In genomic region chr4:119247462-119248235, GRCm38 (mm10) we compare ENCODE assay signal across 8 mouse cellular contexts. TPM values are rescaled to one million over a fixed set of nuclear protein-coding genes. Genes with fewer than 3 reads are reported as not detected.
A peak's percentile ranks its signal among the peaks of the same experiment; 100 is the strongest.
DNase-seq lines count a peak whose midpoint lies in the region; ATAC-seq and TF ChIP-seq lines count a peak whose summit lies in the region.

No protein-coding gene starts in this region.

- peak; percentile 91 for TF ChIP-seq CTCF in heart, postnatal 0 days (IDR thresholded peaks at IDR 0.05; ENCODE audit: low read depth)

- WGBS in forebrain, embryonic 12.5 days = 27% methylated on average over 13 of the region's 13 CpGs
- WGBS in heart, postnatal 0 days = 45% methylated on average over 13 of the region's 13 CpGs
- WGBS in lung, embryonic 15.5 days = 37% methylated on average over 13 of the region's 13 CpGs

- H3K27ac ChIP-seq in forebrain, embryonic 12.5 days = peak overlapping the region; percentile 47; the same call in 1 of the 2 replicates
- peak overlapping the region; percentile 47 for H3K27ac ChIP-seq in heart, postnatal 0 days (ENCODE audit: low read depth)
- peak overlapping the region; percentile 46 for H3K27ac ChIP-seq in lung, embryonic 15.5 days

- no peak for TF ChIP-seq EP300 in heart, postnatal 0 days (IDR thresholded peaks at IDR 0.05; ENCODE audit: low read depth)

- no peak overlapping the region for H3K9ac ChIP-seq in forebrain, embryonic 12.5 days
- H3K9ac ChIP-seq in heart, postnatal 0 days (replicated peaks; ENCODE audit: low read depth, low read length) = no peak overlapping the region
- no peak overlapping the region for H3K9ac ChIP-seq in lung, embryonic 15.5 days

- H3K9me3 ChIP-seq in forebrain, embryonic 12.5 days = no peaks in the 10 kb centered on the region
- no peaks in the 10 kb centered on the region for H3K9me3 ChIP-seq in heart, postnatal 0 days (replicated peaks; ENCODE audit: control insufficient read depth, low read length)
- no peaks in the 10 kb centered on the region for H3K9me3 ChIP-seq in lung, embryonic 15.5 days

- H3K27me3 ChIP-seq in forebrain, embryonic 12.5 days = no peaks in the 10 kb centered on the region
- no peaks in the 10 kb centered on the region for H3K27me3 ChIP-seq in heart, postnatal 0 days (ENCODE audit: control insufficient read depth, insufficient read depth, low read length)
- H3K27me3 ChIP-seq in lung, embryonic 15.5 days = no peaks in the 10 kb centered on the region

- no peak overlapping the region for H3K4me3 ChIP-seq in forebrain, embryonic 12.5 days (replicated peaks)
- H3K4me3 ChIP-seq in heart, postnatal 0 days (ENCODE audit: low read depth, low read length) = no peak overlapping the region
- no peak overlapping the region for H3K4me3 ChIP-seq in lung, embryonic 15.5 days

- ATAC-seq in forebrain, embryonic 12.5 days (ENCODE audit: low FRiP score) = peak; percentile 88
- ATAC-seq in heart, postnatal 0 days (ENCODE audit: insufficient read depth, low read depth) = peak; percentile 67
- peak; percentile 52 for ATAC-seq in lung, embryonic 15.5 days (ENCODE audit: borderline replicate concordance, extremely low read depth, low FRiP score, low TSS enrichment)

- no peak overlapping the region for H3K4me2 ChIP-seq in forebrain, embryonic 12.5 days
- no peak overlapping the region for H3K4me2 ChIP-seq in heart, postnatal 0 days (ENCODE audit: low read depth, low read length)
- no peak overlapping the region for H3K4me2 ChIP-seq in lung, embryonic 15.5 days

- H3K36me3 ChIP-seq in forebrain, embryonic 12.5 days (replicated peaks) = peaks cover 22% of the 10 kb centered on the region
- peaks cover 11% of the 10 kb centered on the region; the same call in 1 of the 2 replicates for H3K36me3 ChIP-seq in heart, postnatal 0 days (replicated peaks; ENCODE audit: control insufficient read depth, insufficient read depth, low read length)
- H3K36me3 ChIP-seq in lung, embryonic 15.5 days = peaks cover 9% of the 10 kb centered on the region; the same call in 1 of the 2 replicates

- H3K4me1 ChIP-seq in forebrain, embryonic 12.5 days = peaks cover 15% of the 10 kb centered on the region
- H3K4me1 ChIP-seq in heart, postnatal 0 days (ENCODE audit: control insufficient read depth, insufficient read depth) = peaks cover 8% of the 10 kb centered on the region; the same call in 1 of the 2 replicates
- peaks cover 30% of the 10 kb centered on the region for H3K4me1 ChIP-seq in lung, embryonic 15.5 days

- DNase-seq in CD8-positive naive resting alpha-beta T cell, adult 2 months (ENCODE audit: low read depth in 2 of 2, low spot score in 2 of 2) = peak; percentile 40 to 63
- peak; percentile 89 for DNase-seq in adrenal gland, postnatal 10 days
- DNase-seq in heart, postnatal 0 days (ENCODE audit: low spot score) = peak; percentile 69
- DNase-seq in kidney, postnatal 14 days = peak; percentile 87
- DNase-seq in ovary, postnatal 36 days (ENCODE audit: low spot score) = peak; percentile 74
- DNase-seq in thymus, postnatal 10 days (ENCODE audit: low spot score in 2 of 2) = peak; percentile 66 to 83

RNA-seq across cellular contexts. Expression of gene Cldn19, which starts 7.6 kb away (rescaled TPM):
- under 1 TPM; 0.54 to 0.64 TPM for total RNA-seq in adrenal gland, postnatal 10 days (2021)
- 0.18 and 0.59 TPM in 2 replicates for polyA plus RNA-seq in forebrain, embryonic 12.5 days (2016; fragmentation: Nextera tagmentation; extraction: Ambion mirVana)
- total RNA-seq in heart, postnatal 0 days (2014; rRNA removed; ENCODE audit: low replicate concordance) = not detected in 2 replicates
- polyA plus RNA-seq in heart, postnatal 0 days (2015; fragmentation: Nextera tagmentation; extraction: Ambion mirVana) = 0.05 TPM in 1 of 2 replicates, not detected in the other
- not detected in 2 replicates for polyA plus RNA-seq in lung, embryonic 15.5 days (2015; fragmentation: Nextera tagmentation; extraction: Ambion mirVana)

RNA-seq across cellular contexts. Expression of gene P3h1, which starts 14.9 kb away (rescaled TPM):
- 10 to 100 TPM; 26.2 to 29.3 TPM for total RNA-seq in adrenal gland, postnatal 10 days (2021)
- polyA plus RNA-seq in forebrain, embryonic 12.5 days (2016; fragmentation: Nextera tagmentation; extraction: Ambion mirVana) = 10.3 and 15.7 TPM in 2 replicates
- total RNA-seq in heart, postnatal 0 days (2014; rRNA removed; ENCODE audit: low replicate concordance) = 34.3 and 40.8 TPM in 2 replicates
- polyA plus RNA-seq in heart, postnatal 0 days (2015; fragmentation: Nextera tagmentation; extraction: Ambion mirVana) = 20.5 and 23.5 TPM in 2 replicates
- polyA plus RNA-seq in lung, embryonic 15.5 days (2015; fragmentation: Nextera tagmentation; extraction: Ambion mirVana) = 38.0 and 38.4 TPM in 2 replicates

RNA-seq across cellular contexts. Expression of gene AU022252, which starts 15.1 kb away (rescaled TPM):
- 10 to 100 TPM; 24.9 to 25.6 TPM for total RNA-seq in adrenal gland, postnatal 10 days (2021)
- polyA plus RNA-seq in forebrain, embryonic 12.5 days (2016; fragmentation: Nextera tagmentation; extraction: Ambion mirVana) = 36.2 and 37.8 TPM in 2 replicates
- 7.1 and 7.5 TPM in 2 replicates for total RNA-seq in heart, postnatal 0 days (2014; rRNA removed; ENCODE audit: low replicate concordance)
- polyA plus RNA-seq in heart, postnatal 0 days (2015; fragmentation: Nextera tagmentation; extraction: Ambion mirVana) = 15.5 and 18.4 TPM in 2 replicates
- polyA plus RNA-seq in lung, embryonic 15.5 days (2015; fragmentation: Nextera tagmentation; extraction: Ambion mirVana) = 34.4 and 40.8 TPM in 2 replicates

RNA-seq across cellular contexts. Expression of gene Tmem269, which starts 29.6 kb away (rescaled TPM):
- under 1 TPM; 0.27 to 0.39 TPM for total RNA-seq in adrenal gland, postnatal 10 days (2021)
- not detected in 2 replicates for polyA plus RNA-seq in forebrain, embryonic 12.5 days (2016; fragmentation: Nextera tagmentation; extraction: Ambion mirVana)
- not detected in 2 replicates for total RNA-seq in heart, postnatal 0 days (2014; rRNA removed; ENCODE audit: low replicate concordance)
- not detected in 2 replicates for polyA plus RNA-seq in heart, postnatal 0 days (2015; fragmentation: Nextera tagmentation; extraction: Ambion mirVana)
- not detected in 2 replicates for polyA plus RNA-seq in lung, embryonic 15.5 days (2015; fragmentation: Nextera tagmentation; extraction: Ambion mirVana)

RNA-seq across cellular contexts. Expression of gene Ybx1, which starts 46.8 kb away (rescaled TPM):
- 100 to 1,000 TPM; 521 to 559 TPM for total RNA-seq in adrenal gland, postnatal 10 days (2021)
- 1,255 and 1,318 TPM in 2 replicates for polyA plus RNA-seq in forebrain, embryonic 12.5 days (2016; fragmentation: Nextera tagmentation; extraction: Ambion mirVana)
- total RNA-seq in heart, postnatal 0 days (2014; rRNA removed; ENCODE audit: low replicate concordance) = 292 and 309 TPM in 2 replicates
- polyA plus RNA-seq in heart, postnatal 0 days (2015; fragmentation: Nextera tagmentation; extraction: Ambion mirVana) = 515 and 546 TPM in 2 replicates
- 635 and 678 TPM in 2 replicates for polyA plus RNA-seq in lung, embryonic 15.5 days (2015; fragmentation: Nextera tagmentation; extraction: Ambion mirVana)
